Mouse (Mus musculus) cerebellum, adult 2 months (tissue): ENCODE measurements around the gene 2300009A05Rik.

Experiments
- CTCF ChIP-seq: fragments of 200-500 bp; IDR thresholded peaks from 2 replicates; pipeline ENCODE4 v1.5.1; 2011; ENCODE audit warnings: low read depth, mild to moderate bottlenecking, control low read depth, low read length, moderate library complexity, borderline replicate concordance; ENCODE audit not compliant: insufficient read depth
- POLR2A ChIP-seq: fragments of 200-500 bp; IDR thresholded peaks from 2 replicates; pipeline ENCODE4 v1.6.1; 2011; ENCODE audit warnings: low read length, control low read depth, borderline replicate concordance; ENCODE audit not compliant: insufficient read depth

GRCm38 (mm10) chr9:63354168-63354567 is 44.9 kb downstream of the 2300009A05Rik start:
- TF ChIP-seq CTCF: no peak
- TF ChIP-seq POLR2A: no peak
